Mouse (Mus musculus): ENCODE data around the gene Prrc2a. TPM values are rescaled to one million over a fixed set of nuclear protein-coding genes. Genes with fewer than 3 reads are reported as not detected.

The Prrc2a gene
- polyA plus RNA-seq, 1 experiment from 2014 or later, result 179 TPM

- Histone ChIP-seq H3K27me3 (no peaks in the 10 kb centered on the region), H3K4me3 (no peak overlapping the region), H3K9ac (no peak overlapping the region), H3K9me3 (no peaks in the 10 kb centered on the region), H3K36me3 (peaks cover 97% of the 10 kb centered on the region), H3K27ac (no peak overlapping the region), H3K4me2 (no peak overlapping the region), H3K4me1 (peaks cover 8% of the 10 kb centered on the region)
- 92% methylated on average over 8 of the region's 8 CpGs for WGBS
- ATAC-seq (ENCODE audit: borderline replicate concordance, extremely low read depth, low FRiP score, low TSS enrichment), result no peak
Observed at GRCm38 (mm10) chr17:35157254-35157653, 7.4 kb downstream of the Prrc2a start.

GRCm38 (mm10) chr17:35156461-35157200 lies 8.1 kb downstream of the Prrc2a start:
- Histone ChIP-seq H3K9me3 (no peaks in the 10 kb centered on the region), H3K4me2 (no peak overlapping the region), H3K4me3 (no peak overlapping the region), H3K36me3 (peaks cover 100% of the 10 kb centered on the region), H3K4me1 (0 out of 2 replicates have a peak, but pooled peaks cover 4% of the 10 kb centered on the region), H3K27ac (no peak overlapping the region), H3K9ac (no peak overlapping the region), H3K27me3 (no peaks in the 10 kb centered on the region)
- WGBS, result 87% methylated on average over 33 of the region's 33 CpGs
- ATAC-seq (ENCODE audit: borderline replicate concordance, extremely low read depth, low FRiP score, low TSS enrichment), result no peak

- no peaks in the 10 kb centered on the region for H3K9me3 ChIP-seq
- H3K36me3 ChIP-seq, result peaks cover 98% of the 10 kb centered on the region
- H3K4me3 ChIP-seq, result no peak overlapping the region
- 89% methylated on average over 12 of the region's 12 CpGs for WGBS
- no peak overlapping the region for H3K27ac ChIP-seq
- no peaks in the 10 kb centered on the region for H3K4me1 ChIP-seq
- ATAC-seq (ENCODE audit: borderline replicate concordance, extremely low read depth, low FRiP score, low TSS enrichment), result no peak
- no peaks in the 10 kb centered on the region for H3K27me3 ChIP-seq
- no peak overlapping the region for H3K9ac ChIP-seq
- H3K4me2 ChIP-seq, result no peak overlapping the region
Observed at GRCm38 (mm10) chr17:35155451-35155850, 9.2 kb downstream of the Prrc2a start.

GRCm38 (mm10) chr17:35154616-35155015 lies 10.1 kb downstream of the Prrc2a start:
- Histone ChIP-seq H3K4me2 (no peak overlapping the region), H3K27ac (no peak overlapping the region), H3K4me1 (no peaks in the 10 kb centered on the region), H3K4me3 (no peak overlapping the region), H3K9ac (no peak overlapping the region), H3K36me3 (peaks cover 98% of the 10 kb centered on the region), H3K9me3 (no peaks in the 10 kb centered on the region), H3K27me3 (no peaks in the 10 kb centered on the region)
- ATAC-seq (ENCODE audit: borderline replicate concordance, extremely low read depth, low FRiP score, low TSS enrichment), result no peak
- WGBS, result 79% methylated on average over 7 of the region's 7 CpGs

GRCm38 (mm10) chr17:35153931-35154330 lies 10.8 kb downstream of the Prrc2a start:
- WGBS, result 79% methylated on average over 4 of the region's 4 CpGs
- Histone ChIP-seq H3K9me3 (no peaks in the 10 kb centered on the region), H3K27ac (no peak overlapping the region), H3K9ac (no peak overlapping the region), H3K4me3 (no peak overlapping the region), H3K36me3 (peaks cover 97% of the 10 kb centered on the region), H3K4me2 (no peak overlapping the region), H3K4me1 (no peaks in the 10 kb centered on the region), H3K27me3 (no peaks in the 10 kb centered on the region)
- ATAC-seq (ENCODE audit: borderline replicate concordance, extremely low read depth, low FRiP score, low TSS enrichment), result no peak

- H3K4me2 ChIP-seq, result no peak overlapping the region
- H3K4me3 ChIP-seq, result no peak overlapping the region
- no peak overlapping the region for H3K27ac ChIP-seq
- WGBS, result 84% methylated on average over 9 of the region's 9 CpGs
- ATAC-seq (ENCODE audit: borderline replicate concordance, extremely low read depth, low FRiP score, low TSS enrichment), result no peak
- H3K4me1 ChIP-seq, result no peaks in the 10 kb centered on the region
- H3K36me3 ChIP-seq, result peaks cover 97% of the 10 kb centered on the region
- H3K9me3 ChIP-seq, result no peaks in the 10 kb centered on the region
- H3K9ac ChIP-seq, result no peak overlapping the region
- no peaks in the 10 kb centered on the region for H3K27me3 ChIP-seq
Observed at GRCm38 (mm10) chr17:35153077-35153476, 11.6 kb downstream of the Prrc2a start.

GRCm38 (mm10) chr17:35152121-35152520 lies 12.6 kb downstream of the Prrc2a start:
- WGBS, result 91% methylated on average over 4 of the region's 4 CpGs
- Histone ChIP-seq H3K27ac (no peak overlapping the region), H3K9me3 (no peaks in the 10 kb centered on the region), H3K9ac (no peak overlapping the region), H3K27me3 (no peaks in the 10 kb centered on the region), H3K4me2 (no peak overlapping the region), H3K4me1 (no peaks in the 10 kb centered on the region), H3K36me3 (peaks cover 96% of the 10 kb centered on the region), H3K4me3 (no peak overlapping the region)
- no peak for ATAC-seq (ENCODE audit: borderline replicate concordance, extremely low read depth, low FRiP score, low TSS enrichment)

- Histone ChIP-seq H3K4me1 (no peaks in the 10 kb centered on the region), H3K4me2 (no peak overlapping the region), H3K27ac (no peak overlapping the region), H3K4me3 (no peak overlapping the region), H3K9ac (no peak overlapping the region), H3K36me3 (peaks cover 95% of the 10 kb centered on the region), H3K9me3 (no peaks in the 10 kb centered on the region), H3K27me3 (no peaks in the 10 kb centered on the region)
- 61% methylated on average over 5 of the region's 5 CpGs for WGBS
- ATAC-seq (ENCODE audit: borderline replicate concordance, extremely low read depth, low FRiP score, low TSS enrichment), result no peak
Observed at GRCm38 (mm10) chr17:35147922-35148639, 16.6 kb downstream of the Prrc2a start.

- 60% methylated on average over 3 of the region's 3 CpGs for WGBS
Observed at GRCm38 (mm10) chr17:35147348-35147747, 17.3 kb downstream of the Prrc2a start.

GRCm38 (mm10) chr17:35146139-35146538 lies 18.6 kb downstream of the Prrc2a start:
- 83% methylated on average over 5 of the region's 5 CpGs for WGBS
- H3K27ac ChIP-seq, result no peak overlapping the region

More at GRCm38 (mm10) chr17:35147348-35147747, 17.3 kb downstream of the Prrc2a start:
- no peak overlapping the region for H3K4me3 ChIP-seq
- no peak for ATAC-seq (ENCODE audit: borderline replicate concordance, extremely low read depth, low FRiP score, low TSS enrichment)
- H3K4me2 ChIP-seq, result no peak overlapping the region
- H3K27me3 ChIP-seq, result no peaks in the 10 kb centered on the region
- peaks cover 95% of the 10 kb centered on the region for H3K36me3 ChIP-seq
- H3K27ac ChIP-seq, result no peak overlapping the region
- H3K4me1 ChIP-seq, result no peaks in the 10 kb centered on the region
- no peaks in the 10 kb centered on the region for H3K9me3 ChIP-seq
- H3K9ac ChIP-seq, result no peak overlapping the region

GRCm38 (mm10) chr17:35141971-35142370 lies 22.7 kb downstream of the Prrc2a start:
- Histone ChIP-seq H3K27ac (no peak overlapping the region), H3K27me3 (no peaks in the 10 kb centered on the region), H3K36me3 (peaks cover 90% of the 10 kb centered on the region), H3K9me3 (no peaks in the 10 kb centered on the region), H3K4me3 (no peak overlapping the region), H3K4me1 (peaks cover 5% of the 10 kb centered on the region), H3K9ac (no peak overlapping the region), H3K4me2 (no peak overlapping the region)
- WGBS, result 89% methylated on average over 6 of the region's 6 CpGs
- no peak for ATAC-seq (ENCODE audit: borderline replicate concordance, extremely low read depth, low FRiP score, low TSS enrichment)

More at GRCm38 (mm10) chr17:35146139-35146538, 18.6 kb downstream of the Prrc2a start:
- Histone ChIP-seq H3K9me3 (no peaks in the 10 kb centered on the region), H3K9ac (no peak overlapping the region), H3K4me2 (no peak overlapping the region), H3K4me3 (no peak overlapping the region), H3K27me3 (no peaks in the 10 kb centered on the region), H3K4me1 (no peaks in the 10 kb centered on the region), H3K36me3 (peaks cover 95% of the 10 kb centered on the region)
- ATAC-seq (ENCODE audit: borderline replicate concordance, extremely low read depth, low FRiP score, low TSS enrichment), result no peak

- Histone ChIP-seq H3K27ac (no peak overlapping the region), H3K4me2 (no peak overlapping the region), H3K9ac (no peak overlapping the region), H3K36me3 (peaks cover 76% of the 10 kb centered on the region), H3K27me3 (no peaks in the 10 kb centered on the region), H3K9me3 (no peaks in the 10 kb centered on the region), H3K4me3 (no peak overlapping the region), H3K4me1 (peaks cover 15% of the 10 kb centered on the region)
- ATAC-seq (ENCODE audit: borderline replicate concordance, extremely low read depth, low FRiP score, low TSS enrichment), result no peak
- WGBS, result 75% methylated on average over 16 of the region's 16 CpGs
Observed at GRCm38 (mm10) chr17:35140490-35140996, 24.2 kb downstream of the Prrc2a start.

All from lung, embryonic 15.5 days (tissue).